Mouse (Mus musculus) heart, adult 2 months (tissue): ENCODE results near the gene Gm8677.
"Not testable (repeated sequence)": the region's sequence is repeated elsewhere in the genome, so short reads cannot be mapped to it uniquely, and the experiment has no call there.

Experiments used
- CTCF ChIP-seq: fragments of 200-600 bp; IDR thresholded peaks from 2 replicates; pipeline ENCODE4 v1.8.1; 2022; ENCODE audit warnings: antibody characterized with exemption, mild to moderate bottlenecking, moderate library complexity
- EP300 ChIP-seq: fragments of 200-500 bp; IDR thresholded peaks from 2 replicates; pipeline ENCODE4 v1.6.1; 2011; ENCODE audit warnings: low read depth, low read length, control low read depth; ENCODE audit not compliant: insufficient read depth

GRCm38 (mm10) chr7:22565243-22565642, 30.6 kb upstream of the Gm8677 start, which contains the start of gene Gm4201:
- not testable (repeated sequence) for TF ChIP-seq CTCF, EP300
